Mouse (Mus musculus) megakaryocyte, embryonic 14.5 days (primary cell): ENCODE results near the gene Tenm4.

Source experiments
- FLI1 ChIP-seq: IDR thresholded peaks from 2 replicates; pipeline ENCODE4 v1.6.1; 2012; ENCODE audit warnings: low read length, inconsistent platforms, mixed read lengths
- GATA1 ChIP-seq: IDR thresholded peaks from 3 replicates; pipeline ENCODE4 v1.6.1; 2012; ENCODE audit warnings: mixed read lengths, low read length, inconsistent platforms, borderline replicate concordance

- TF ChIP-seq GATA1 (no peak), FLI1 (no peak)
Observed at GRCm38 (mm10) chr7:96681808-96682207, 510.8 kb downstream of the Tenm4 start.
